Mouse (Mus musculus): ENCODE results near the gene Man2b1.

GRCm38 (mm10) chr8:85074617-85075016 lies 8.5 kb upstream of the Man2b1 start:
- TF ChIP-seq POLR2A (IDR thresholded peaks at IDR 0.05; ENCODE audit: control insufficient read depth in 1 of 2, insufficient read depth in 1 of 2, low read depth in 1 of 2, low read length in 2 of 2, poor library complexity in 1 of 2): no peak
- TF ChIP-seq MYC (IDR thresholded peaks at IDR 0.05; ENCODE audit: low read depth, low read length): no peak
- TF ChIP-seq UBTF (IDR thresholded peaks at IDR 0.05; ENCODE audit: borderline replicate concordance, insufficient read depth, low read depth, low read length): no peak
- TF ChIP-seq POLR2AphosphoS2 (IDR thresholded peaks at IDR 0.05; ENCODE audit: low read length): no peak
- TF ChIP-seq CTCF (IDR thresholded peaks at IDR 0.05 in 2 of 3, conservative IDR thresholded peaks at IDR 0.05 in 1 of 3; ENCODE audit: control insufficient read depth in 1 of 3, insufficient read depth in 1 of 3, low read depth in 2 of 3, low read length in 3 of 3, poor library complexity in 1 of 3, severe bottlenecking in 1 of 3): no peak
- TF ChIP-seq CHD2 (IDR thresholded peaks at IDR 0.05; ENCODE audit: low read length): no peak
- TF ChIP-seq MXI1 (IDR thresholded peaks at IDR 0.05; ENCODE audit: low read depth, low read length): no peak
- no peak for TF ChIP-seq MAFK (IDR thresholded peaks at IDR 0.05; ENCODE audit: borderline replicate concordance, low read depth, low read length)
- no peak for TF ChIP-seq TAL1 (IDR thresholded peaks at IDR 0.05; ENCODE audit: low read length)

Data from MEL (cell line).